Mouse (Mus musculus): ENCODE measurements at regions not wholly inside any gene's neighbourhood (a gene's known extent, or its start where the extent isn't known, plus 50 kb on each side); places are given as distances from the start of the nearest gene placed in this dataset.

DNA sequence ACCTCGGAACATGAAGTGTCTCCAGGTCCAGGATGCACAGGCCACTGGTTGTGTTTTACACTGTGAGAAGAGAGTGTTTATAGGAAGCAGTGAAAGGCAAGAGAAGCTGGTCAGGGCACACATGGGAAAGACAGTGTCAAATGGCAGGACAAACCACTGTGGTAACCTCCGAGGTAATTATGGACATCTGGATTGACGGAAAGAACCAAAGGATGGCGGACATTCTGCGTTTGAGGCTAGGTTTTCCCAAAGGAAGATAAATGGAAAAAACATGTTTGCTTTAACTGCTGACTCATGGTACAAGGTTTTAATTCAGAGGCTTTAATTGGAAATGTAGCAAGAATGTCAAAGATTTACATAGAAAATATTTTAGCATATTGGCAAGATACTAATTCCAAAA is 80.2 kb downstream of the Tmem30b start:
- peaks cover 36% of the 10 kb centered on the region for H3K4me1 ChIP-seq
- no peak overlapping the region for H3K27ac ChIP-seq
- DNase-seq (ENCODE audit: low spot score): no peak
- peaks cover 4% of the 10 kb centered on the region; the same call in 1 of the 2 replicates for H3K27me3 ChIP-seq (ENCODE audit: low read depth, poor library complexity, severe bottlenecking)
- H3K9me3 ChIP-seq (replicated peaks): no peaks in the 10 kb centered on the region
- no peak overlapping the region for H3K4me3 ChIP-seq
- H3K36me3 ChIP-seq: no peaks in the 10 kb centered on the region
- 31% methylated on average over 5 of the region's 5 CpGs for WGBS

- WGBS: 87% methylated on average over 5 of the region's 5 CpGs
- Histone ChIP-seq H3K9me3 (replicated peaks) (no peaks in the 10 kb centered on the region), H3K36me3 (no peaks in the 10 kb centered on the region), H3K4me1 (peaks cover 52% of the 10 kb centered on the region), H3K27me3 (ENCODE audit: low read depth, poor library complexity, severe bottlenecking) (peaks cover 4% of the 10 kb centered on the region; the same call in 1 of the 2 replicates), H3K27ac (no peak overlapping the region; the same call in 1 of the 2 replicates), H3K4me3 (no peak overlapping the region)
- no peak for DNase-seq (ENCODE audit: low spot score)
Measured at GRCm38 (mm10) chr12:73464311-73464710, 81.9 kb downstream of the Tmem30b start.

DNA sequence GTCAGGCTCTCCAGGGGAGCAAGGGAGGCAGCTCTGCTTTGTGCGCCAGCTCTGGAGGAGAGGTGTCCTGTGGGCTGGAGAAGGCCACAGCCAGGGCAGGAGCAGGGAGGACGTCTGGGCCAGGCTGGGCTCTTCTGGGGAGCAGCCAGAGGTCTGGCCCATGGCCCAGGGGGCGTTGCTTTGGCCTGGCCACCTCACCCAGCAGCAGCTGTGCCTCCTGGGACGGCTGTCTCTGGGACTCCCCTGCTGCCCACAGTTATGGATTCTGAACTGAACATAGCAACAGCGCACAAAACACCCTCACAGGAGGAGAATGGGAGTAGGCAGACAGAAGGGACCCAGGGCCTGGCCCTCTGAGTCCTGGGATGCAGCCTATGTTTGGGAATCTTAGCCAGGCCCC is 84.1 kb downstream of the Tmem30b start:
- Histone ChIP-seq H3K4me1 (peaks cover 54% of the 10 kb centered on the region), H3K36me3 (no peaks in the 10 kb centered on the region), H3K27ac (peak overlapping the region; percentile 80), H3K27me3 (ENCODE audit: low read depth, poor library complexity, severe bottlenecking) (peaks cover 4% of the 10 kb centered on the region; the same call in 1 of the 2 replicates), H3K9me3 (replicated peaks) (no peaks in the 10 kb centered on the region), H3K4me3 (no peak overlapping the region)
- DNase-seq (ENCODE audit: low spot score): no peak
- 58% methylated on average over 5 of the region's 5 CpGs for WGBS

DNA sequence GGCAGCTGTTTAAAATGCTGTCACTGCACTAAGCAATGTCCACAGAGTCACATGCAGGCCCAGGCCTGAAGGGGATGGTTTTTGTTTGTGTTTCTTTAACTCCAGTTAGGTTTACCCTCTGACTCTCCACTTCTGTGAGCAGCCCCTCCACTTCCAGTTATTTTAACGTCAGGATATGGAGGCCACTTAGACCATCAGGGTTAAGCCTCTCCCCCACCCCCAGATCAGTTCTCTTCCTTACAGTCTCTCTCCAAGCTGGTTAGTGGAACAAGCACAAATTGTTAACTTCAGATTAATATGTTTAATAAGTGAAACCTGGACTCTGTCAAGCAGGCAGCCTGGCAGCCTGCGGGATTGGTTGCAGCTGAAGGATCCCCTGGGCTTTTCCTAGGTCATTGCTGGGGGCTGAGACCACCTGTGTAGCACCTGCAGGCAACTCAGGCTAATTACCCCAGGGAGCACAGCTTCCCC is 85.9 kb downstream of the Tmem30b start:
- WGBS: 11% methylated on average over 2 of the region's 2 CpGs
- Histone ChIP-seq H3K4me3 (no peak overlapping the region), H3K27me3 (ENCODE audit: low read depth, poor library complexity, severe bottlenecking) (peaks cover 8% of the 10 kb centered on the region), H3K4me1 (peaks cover 39% of the 10 kb centered on the region), H3K9me3 (replicated peaks) (no peaks in the 10 kb centered on the region), H3K36me3 (no peaks in the 10 kb centered on the region), H3K27ac (peak overlapping the region; percentile 69)
- peak; percentile 69 for DNase-seq (ENCODE audit: low spot score)

GRCm38 (mm10) chr12:73451257-73451656 is 94.9 kb downstream of the Tmem30b start:
- H3K9me3 ChIP-seq (replicated peaks): no peaks in the 10 kb centered on the region
- H3K27ac ChIP-seq: peak overlapping the region; percentile 74
- H3K36me3 ChIP-seq: no peaks in the 10 kb centered on the region
- WGBS: 54% methylated on average over 3 of the region's 3 CpGs
- no peak for DNase-seq (ENCODE audit: low spot score)
- 0 out of 2 replicates have a peak, but pooled peaks cover 3% of the 10 kb centered on the region for H3K27me3 ChIP-seq (ENCODE audit: low read depth, poor library complexity, severe bottlenecking)
- peaks cover 56% of the 10 kb centered on the region for H3K4me1 ChIP-seq
- no peak overlapping the region for H3K4me3 ChIP-seq

DNA sequence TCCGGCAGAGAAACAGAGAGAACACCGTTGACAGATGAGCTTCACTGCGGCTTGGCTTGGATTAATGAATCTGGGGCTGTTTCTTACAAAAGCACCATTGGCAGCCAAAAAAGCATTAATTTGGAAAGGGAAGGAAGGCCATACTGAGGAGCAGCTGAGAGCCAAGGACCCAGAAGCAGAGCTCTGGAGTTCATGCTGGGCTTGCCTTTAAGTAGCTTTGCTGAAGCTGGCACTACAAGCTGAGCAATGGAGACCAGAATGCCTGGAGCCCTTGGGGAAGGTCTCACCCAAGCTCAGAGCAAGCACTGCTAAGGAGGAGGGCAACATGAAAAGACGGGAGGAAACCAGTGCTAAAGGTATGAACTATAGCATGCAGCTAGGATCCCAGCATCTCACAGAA is 95.7 kb downstream of the Tmem30b start:
- no peak for DNase-seq (ENCODE audit: low spot score)
- no peaks in the 10 kb centered on the region for H3K9me3 ChIP-seq (replicated peaks)
- peak overlapping the region; percentile 74 for H3K27ac ChIP-seq
- 0 out of 2 replicates have a peak, but pooled peaks cover 3% of the 10 kb centered on the region for H3K27me3 ChIP-seq (ENCODE audit: low read depth, poor library complexity, severe bottlenecking)
- no peak overlapping the region for H3K4me3 ChIP-seq
- WGBS: 74% methylated on average over 4 of the region's 4 CpGs
- no peaks in the 10 kb centered on the region for H3K36me3 ChIP-seq
- H3K4me1 ChIP-seq: peaks cover 58% of the 10 kb centered on the region

- peaks cover 63% of the 10 kb centered on the region for H3K4me1 ChIP-seq
- 0 out of 2 replicates have a peak, but pooled peaks cover 3% of the 10 kb centered on the region for H3K27me3 ChIP-seq (ENCODE audit: low read depth, poor library complexity, severe bottlenecking)
- 50% methylated on average over 9 of the region's 9 CpGs for WGBS
- no peaks in the 10 kb centered on the region for H3K9me3 ChIP-seq (replicated peaks)
- no peak for DNase-seq (ENCODE audit: low spot score)
- H3K27ac ChIP-seq: peak overlapping the region; percentile 34; the same call in 1 of the 2 replicates
- H3K4me3 ChIP-seq: no peak overlapping the region
- H3K36me3 ChIP-seq: no peaks in the 10 kb centered on the region
Measured at GRCm38 (mm10) chr12:73449911-73450520, 96.2 kb downstream of the Tmem30b start.

DNA sequence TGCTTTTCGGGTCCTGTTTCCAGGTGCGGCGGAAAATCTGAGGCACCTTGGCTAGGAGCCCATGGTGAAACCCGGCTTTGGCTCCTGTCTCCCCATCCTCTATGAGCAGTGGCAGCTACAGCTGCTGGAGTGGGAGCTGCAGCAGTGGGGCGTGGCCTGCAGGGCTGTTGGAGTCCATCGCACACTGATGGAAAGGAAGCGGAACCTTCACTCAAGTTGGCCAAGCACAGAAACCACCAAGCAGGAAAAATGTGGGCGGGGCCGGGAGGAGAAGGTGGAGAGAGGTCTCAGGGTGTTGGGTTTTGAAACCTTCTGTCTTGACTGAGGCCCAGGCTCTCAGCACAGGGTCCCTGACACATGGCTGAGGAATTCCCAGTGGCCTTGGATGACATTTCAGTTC is 97.1 kb downstream of the Tmem30b start:
- 0 out of 2 replicates have a peak, but pooled peaks cover 3% of the 10 kb centered on the region for H3K27me3 ChIP-seq (ENCODE audit: low read depth, poor library complexity, severe bottlenecking)
- DNase-seq (ENCODE audit: low spot score): peak; percentile 54
- no peaks in the 10 kb centered on the region for H3K9me3 ChIP-seq (replicated peaks)
- 59% methylated on average over 9 of the region's 9 CpGs for WGBS
- H3K4me1 ChIP-seq: peaks cover 69% of the 10 kb centered on the region
- H3K4me3 ChIP-seq: no peak overlapping the region
- peak overlapping the region; percentile 59 for H3K27ac ChIP-seq
- H3K36me3 ChIP-seq: no peaks in the 10 kb centered on the region

DNA sequence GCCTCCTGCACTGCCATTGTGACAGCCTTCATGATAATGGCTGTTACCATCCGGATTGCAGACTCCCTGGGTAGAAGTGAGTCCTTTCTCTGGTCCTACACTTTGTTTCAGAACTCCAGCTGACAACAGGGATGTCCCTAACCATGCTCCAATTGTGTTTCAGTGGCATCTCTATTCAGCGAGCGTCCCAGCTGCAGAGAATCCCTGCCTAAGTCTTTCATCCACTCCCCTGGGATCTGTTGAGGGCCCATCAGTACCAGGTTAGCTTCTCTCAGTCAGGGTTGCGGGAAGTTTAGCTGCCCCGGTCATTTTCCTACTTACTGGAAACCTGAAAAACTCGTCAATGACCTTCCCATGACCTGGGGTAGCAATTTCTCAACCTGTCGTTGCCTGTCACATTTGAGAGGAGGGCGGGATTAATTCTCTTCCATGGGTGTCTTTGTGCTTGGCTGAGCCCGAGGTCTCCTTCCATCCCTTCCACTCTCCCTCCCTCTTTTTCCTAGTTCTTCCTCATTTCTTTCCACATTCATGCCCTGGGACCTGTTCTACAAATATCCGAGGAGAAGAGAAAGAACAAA is 97.7 kb downstream of the Tmem30b start:
- WGBS: 34% methylated on average over 10 of the region's 10 CpGs

GRCm38 (mm10) chr12:73447172-73447571 is 99.0 kb downstream of the Tmem30b start:
- no peak for DNase-seq (ENCODE audit: low spot score)
- no peaks in the 10 kb centered on the region for H3K27me3 ChIP-seq (ENCODE audit: low read depth, poor library complexity, severe bottlenecking)
- WGBS: 91% methylated on average over 6 of the region's 6 CpGs
- peaks cover 53% of the 10 kb centered on the region for H3K4me1 ChIP-seq
- H3K36me3 ChIP-seq: no peaks in the 10 kb centered on the region
- H3K27ac ChIP-seq: no peak overlapping the region
- H3K4me3 ChIP-seq: no peak overlapping the region
- H3K9me3 ChIP-seq (replicated peaks): no peaks in the 10 kb centered on the region

More for the DNA sequence above, 97.7 kb downstream of the Tmem30b start:
- Histone ChIP-seq H3K4me3 (no peak overlapping the region), H3K4me1 (peaks cover 66% of the 10 kb centered on the region), H3K27me3 (ENCODE audit: low read depth, poor library complexity, severe bottlenecking) (0 out of 2 replicates have a peak, but pooled peaks cover 3% of the 10 kb centered on the region), H3K9me3 (replicated peaks) (no peaks in the 10 kb centered on the region), H3K27ac (peak overlapping the region; percentile 59), H3K36me3 (no peaks in the 10 kb centered on the region)
- DNase-seq (ENCODE audit: low spot score): no peak

DNA sequence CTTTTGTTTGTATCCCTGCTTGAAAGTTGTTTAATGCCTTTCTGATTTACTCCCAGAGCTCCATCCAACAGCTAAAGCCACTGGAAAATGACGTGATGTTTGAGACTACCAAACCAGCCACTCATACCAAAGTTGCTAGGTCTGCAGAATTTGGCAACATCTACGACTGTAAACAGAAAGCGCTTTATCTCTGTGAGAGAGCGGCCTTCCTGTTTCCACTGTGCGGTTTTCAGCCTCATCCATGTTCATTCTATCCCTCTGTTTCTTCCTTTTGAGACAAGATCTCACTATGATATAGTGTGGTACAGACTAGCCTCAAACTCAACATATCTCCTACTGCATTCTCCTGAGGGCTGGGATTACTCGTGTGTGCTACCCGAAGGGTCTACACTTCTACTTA is 100.0 kb downstream of the Tmem30b start:
- Histone ChIP-seq H3K4me1 (peaks cover 44% of the 10 kb centered on the region), H3K27me3 (ENCODE audit: low read depth, poor library complexity, severe bottlenecking) (no peaks in the 10 kb centered on the region), H3K27ac (no peak overlapping the region), H3K9me3 (replicated peaks) (no peaks in the 10 kb centered on the region), H3K36me3 (no peaks in the 10 kb centered on the region), H3K4me3 (no peak overlapping the region)
- DNase-seq (ENCODE audit: low spot score): no peak
- 95% methylated on average over 7 of the region's 7 CpGs for WGBS

- Histone ChIP-seq H3K4me3 (no peak overlapping the region), H3K4me1 (peaks cover 38% of the 10 kb centered on the region), H3K27ac (peak overlapping the region; percentile 59; the same call in 1 of the 2 replicates), H3K36me3 (no peaks in the 10 kb centered on the region), H3K27me3 (ENCODE audit: low read depth, poor library complexity, severe bottlenecking) (no peaks in the 10 kb centered on the region), H3K9me3 (replicated peaks) (no peaks in the 10 kb centered on the region)
- no peak for DNase-seq (ENCODE audit: low spot score)
- WGBS: 92% methylated on average over 10 of the region's 10 CpGs
Measured at GRCm38 (mm10) chr12:73445562-73445961, 100.6 kb downstream of the Tmem30b start.

GRCm38 (mm10) chr12:73445128-73445527 is 101.1 kb downstream of the Tmem30b start:
- peak overlapping the region; percentile 59 for H3K27ac ChIP-seq
- H3K4me1 ChIP-seq: peaks cover 35% of the 10 kb centered on the region
- no peaks in the 10 kb centered on the region for H3K36me3 ChIP-seq
- no peak overlapping the region for H3K4me3 ChIP-seq
- H3K27me3 ChIP-seq (ENCODE audit: low read depth, poor library complexity, severe bottlenecking): no peaks in the 10 kb centered on the region
- H3K9me3 ChIP-seq (replicated peaks): no peaks in the 10 kb centered on the region
- WGBS: 63% methylated on average over 10 of the region's 10 CpGs
- no peak for DNase-seq (ENCODE audit: low spot score)

All from limb, embryonic 10.5 days (tissue).